Mouse (Mus musculus) left cerebral cortex, adult 8-10 months (tissue): Measurements from ENCODE around the gene Pxylp1. TPM values are rescaled to one million over a fixed set of nuclear protein-coding genes. Genes with fewer than 3 reads are reported as not detected.

Source experiments
- DNase-seq, 2 experiments: peaks; one replicate each; pipeline ENCODE4 v3.0.0; 2022; ENCODE audit warnings: low spot score in 2 of 2
- total RNA-seq, 4 experiments: library from RNA; stranded (reverse); gene quantifications; 2 replicates each; pipeline ENCODE4 v1.2.4; 2022

Gene Pxylp1
- total RNA-seq, 4 experiments from 2014 or later = 17.8 to 28.5 (median 20.7) TPM

DNA sequence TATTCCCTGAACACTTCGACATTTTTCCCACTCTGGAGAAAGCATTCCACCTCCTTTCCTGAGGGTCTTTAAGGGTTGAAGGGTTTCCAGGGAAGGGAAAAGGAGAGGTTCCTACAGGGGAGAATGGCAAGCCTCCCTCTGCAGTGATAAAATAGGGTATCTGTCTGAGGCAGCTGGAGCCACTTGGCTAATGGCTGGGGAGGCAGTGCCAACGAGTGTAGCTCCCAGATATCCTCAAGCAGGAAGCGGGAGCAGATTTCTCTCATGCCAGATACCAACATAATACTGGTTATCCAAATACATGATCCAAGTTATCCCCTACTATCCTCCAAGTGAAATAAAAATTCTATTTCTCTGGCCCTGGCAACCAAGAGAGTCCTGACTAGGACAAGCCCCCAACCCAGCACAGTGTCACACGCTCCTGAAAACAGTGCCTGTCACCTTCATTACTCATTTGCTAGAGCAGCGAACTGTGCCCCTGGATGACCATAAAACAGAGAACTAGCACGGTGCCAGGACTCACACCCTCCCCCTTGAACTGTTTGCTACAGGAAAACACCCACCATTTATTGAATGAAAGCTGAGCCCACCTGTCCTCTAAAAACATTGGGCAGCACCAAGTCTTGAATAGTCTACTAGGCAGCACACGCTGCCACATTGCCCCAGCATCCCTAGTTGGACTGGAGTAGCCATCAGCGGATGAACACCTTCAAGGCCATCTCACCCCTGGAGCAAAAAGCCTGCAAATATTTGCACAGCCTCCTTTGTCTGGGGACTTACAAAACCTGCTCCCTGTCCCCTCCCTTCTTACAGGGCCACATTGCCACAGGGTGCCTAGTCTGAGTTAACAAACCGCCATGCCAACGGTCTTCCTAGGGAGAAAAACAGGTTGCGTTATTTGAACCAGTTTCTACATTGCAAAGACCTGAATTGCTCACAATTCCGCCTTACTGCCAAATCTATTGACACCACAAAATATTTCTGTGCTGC, 833 bp downstream of the Pxylp1 start:
- DNase-seq = no peak

DNA sequence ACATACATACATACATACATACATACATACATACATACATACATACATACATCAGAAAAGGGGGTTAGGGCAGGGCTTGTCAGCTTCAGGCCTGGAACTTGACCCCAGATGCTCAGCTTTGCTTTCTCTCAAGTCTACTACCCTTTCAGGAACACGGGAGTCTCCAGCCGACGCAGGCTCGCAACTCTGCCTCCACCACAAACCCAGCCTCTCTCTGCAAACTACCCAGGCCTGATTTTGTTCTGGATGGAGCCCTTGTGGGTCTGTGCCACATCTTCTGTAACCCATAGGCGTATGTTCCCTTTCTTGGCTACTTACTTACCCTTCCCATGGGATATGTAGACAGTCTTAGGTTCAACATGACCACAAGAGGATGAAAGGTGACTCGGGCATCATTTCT, 1.7 kb downstream of the Pxylp1 start:
- DNase-seq = no peak

DNA sequence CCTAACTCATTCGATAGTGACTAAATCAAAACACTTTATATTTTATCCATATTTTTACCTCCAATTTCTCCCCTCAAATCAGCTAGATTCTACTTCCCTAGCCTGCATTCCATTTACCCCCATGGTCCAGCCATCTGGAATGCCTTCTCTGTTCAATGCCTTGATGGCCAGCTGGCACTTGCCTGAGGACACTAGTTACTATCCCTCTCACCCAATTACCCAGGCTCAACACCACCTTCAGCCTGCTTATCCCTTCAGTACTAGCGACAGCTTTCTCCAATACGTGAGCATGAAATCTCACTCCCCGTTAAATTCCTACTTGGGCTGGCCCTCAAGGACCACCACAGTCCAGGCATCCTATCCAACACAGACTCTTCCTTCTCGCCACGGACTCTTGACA, 2.2 kb downstream of the Pxylp1 start:
- DNase-seq = no peak

DNA sequence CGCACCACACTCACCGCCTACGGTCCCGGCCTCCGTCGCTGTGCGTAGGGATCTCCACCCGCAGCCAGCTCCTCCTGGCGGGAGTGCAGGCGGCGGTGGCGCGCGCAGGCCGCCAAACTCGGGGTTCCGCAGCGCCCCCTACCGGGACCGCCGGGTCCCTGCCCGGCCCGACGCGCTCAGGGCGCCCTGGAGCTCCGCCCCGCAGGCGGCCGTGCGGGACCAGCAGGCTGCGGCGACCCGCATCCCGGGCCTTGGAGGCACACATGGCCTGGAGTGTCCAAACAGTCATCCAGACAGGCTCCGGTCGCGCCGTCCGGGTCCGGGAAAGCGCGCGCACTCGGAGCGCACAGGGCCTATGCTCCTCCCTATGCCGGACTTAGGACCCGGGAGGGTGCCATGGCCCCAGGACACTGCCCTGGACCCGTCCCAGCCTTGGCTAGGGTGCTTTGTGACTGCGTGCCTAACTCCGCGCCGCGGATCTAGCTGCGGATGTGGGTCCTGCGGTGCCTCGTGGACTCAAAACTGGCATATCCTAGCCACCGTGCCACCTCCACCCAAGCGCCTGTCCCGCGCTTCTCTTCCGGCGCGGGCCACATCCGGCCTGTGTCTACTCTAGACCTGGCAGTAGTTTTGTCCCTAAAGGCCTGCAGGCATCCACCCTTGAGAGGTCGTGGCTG, 3.0 kb downstream of the Pxylp1 start:
- DNase-seq = peak; percentile 66 to 75

DNA sequence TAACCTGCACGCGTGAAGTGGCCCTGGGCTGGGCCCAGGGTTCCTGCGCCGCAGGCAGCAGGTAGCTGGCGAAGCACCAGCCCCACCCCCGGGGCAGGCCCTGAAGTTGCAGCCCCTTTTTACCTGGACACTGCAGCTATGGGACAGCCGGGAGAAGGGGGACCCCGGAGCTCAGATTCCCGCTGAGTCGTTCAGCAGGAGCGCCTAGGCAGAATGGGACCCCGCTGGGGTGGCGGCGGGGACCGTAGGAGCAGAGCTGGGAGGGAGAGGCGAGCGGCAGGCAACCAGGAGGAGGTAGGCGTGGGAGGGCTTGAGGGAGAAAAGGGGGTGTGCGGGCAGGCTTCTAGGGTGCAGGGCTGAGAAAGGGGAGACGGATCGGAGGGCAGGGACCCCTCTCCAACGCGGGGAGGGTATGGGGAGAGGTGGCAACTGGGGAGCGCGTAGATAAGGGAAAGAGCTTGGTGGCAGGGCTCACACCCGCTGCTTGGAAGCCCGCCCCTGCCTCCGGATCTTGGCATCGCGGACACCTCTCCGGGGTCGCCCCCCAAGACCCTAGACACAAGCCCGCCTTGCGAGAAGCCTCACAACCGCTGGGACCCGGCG, 3.6 kb downstream of the Pxylp1 start:
- peak in 1 of 2 experiments; percentile 27 for DNase-seq

DNA sequence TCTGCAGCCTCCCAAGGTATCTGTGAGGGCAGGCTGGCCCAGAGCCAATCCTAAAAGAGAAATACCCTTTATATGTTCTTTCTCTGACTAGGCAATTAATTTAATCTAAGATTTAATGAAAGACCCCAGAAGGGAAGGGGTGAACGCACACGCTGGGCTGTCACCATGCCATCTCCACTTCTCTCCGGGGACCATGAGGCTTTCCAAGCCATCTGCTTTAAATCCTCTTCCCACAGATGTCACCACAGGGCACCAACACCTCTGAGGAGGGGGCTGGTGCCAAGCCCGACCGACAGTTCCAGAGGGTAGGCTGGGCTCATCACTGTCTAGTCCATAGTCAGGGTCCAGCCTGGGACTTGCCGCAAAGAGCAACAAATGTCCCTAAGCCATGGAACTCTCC, 4.5 kb downstream of the Pxylp1 start:
- DNase-seq = no peak

DNA sequence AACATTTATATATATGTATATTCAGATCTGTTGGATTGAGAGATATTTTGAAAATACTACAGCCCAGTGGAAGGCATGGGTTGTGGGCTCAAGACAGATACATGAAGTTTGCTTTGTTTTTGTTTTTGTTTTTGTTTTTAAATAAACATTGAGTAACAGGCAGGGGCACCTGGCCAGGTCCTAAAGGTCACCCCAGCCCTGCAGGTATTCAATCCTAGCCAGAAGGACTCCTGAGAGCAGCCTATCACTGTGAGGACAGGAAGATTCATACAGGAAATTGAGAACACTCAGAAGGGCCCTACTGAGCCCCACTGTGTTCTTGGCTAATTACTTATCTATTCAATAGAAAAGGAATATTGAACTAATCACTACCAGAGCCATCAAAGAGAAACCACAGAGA, 5.0 kb downstream of the Pxylp1 start:
- DNase-seq = no peak

DNA sequence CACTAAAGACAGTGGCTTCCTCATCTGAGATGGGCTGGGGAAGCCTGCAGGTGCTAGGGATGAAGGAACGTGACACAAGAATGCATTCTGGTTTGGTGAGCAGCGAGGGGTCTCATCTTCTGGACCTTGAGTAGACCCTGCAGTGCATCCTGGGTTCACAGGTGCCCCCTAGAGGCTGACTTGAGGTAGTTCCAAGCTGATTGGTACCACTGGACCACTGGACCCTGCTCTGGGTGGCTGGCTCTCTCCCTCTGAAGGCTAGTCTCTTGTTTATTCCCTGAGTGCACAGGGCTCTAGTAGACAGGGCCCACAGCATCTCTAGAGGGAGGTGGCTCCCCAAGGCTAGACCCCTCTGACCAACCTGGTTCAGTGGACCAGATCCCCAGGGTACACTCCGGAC, 6.7 kb downstream of the Pxylp1 start:
- no peak for DNase-seq

DNA sequence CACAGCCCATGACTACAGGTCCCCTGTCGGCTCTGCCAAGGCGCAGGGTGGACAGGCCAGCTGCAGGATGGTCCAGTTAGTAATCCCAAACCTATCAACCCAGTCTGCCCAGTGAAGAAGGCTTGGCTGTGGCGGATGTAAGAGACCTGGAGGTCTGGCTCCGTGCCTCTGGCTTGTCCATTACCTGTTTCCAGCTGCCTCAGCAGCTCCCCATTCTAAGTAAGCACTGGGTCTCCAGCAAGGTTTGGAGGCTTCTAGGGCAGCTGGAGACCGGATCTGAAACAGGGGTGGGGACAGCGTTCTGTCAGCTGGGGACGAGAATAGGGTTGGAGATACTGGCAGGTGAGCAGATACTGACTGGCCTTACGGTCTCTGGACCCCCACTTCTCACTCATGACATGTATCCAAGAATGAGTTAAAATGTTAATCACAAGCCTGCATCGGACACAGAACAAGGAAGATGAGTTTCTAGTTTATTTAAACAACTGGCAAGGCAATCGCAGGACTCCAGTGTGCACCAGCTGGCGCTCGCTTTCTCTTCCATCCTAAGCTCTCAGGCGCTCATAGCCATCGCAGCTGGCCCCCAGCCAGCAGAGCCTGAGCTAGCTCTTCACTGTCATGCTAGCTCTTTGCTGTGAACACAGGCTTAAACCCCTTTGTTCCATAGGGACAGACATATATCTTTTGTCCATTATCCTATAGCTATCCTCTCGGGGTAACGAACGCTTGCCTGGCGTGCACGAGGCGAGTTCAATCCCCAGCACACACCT, 9.8 kb downstream of the Pxylp1 start:
- no peak for DNase-seq

DNA sequence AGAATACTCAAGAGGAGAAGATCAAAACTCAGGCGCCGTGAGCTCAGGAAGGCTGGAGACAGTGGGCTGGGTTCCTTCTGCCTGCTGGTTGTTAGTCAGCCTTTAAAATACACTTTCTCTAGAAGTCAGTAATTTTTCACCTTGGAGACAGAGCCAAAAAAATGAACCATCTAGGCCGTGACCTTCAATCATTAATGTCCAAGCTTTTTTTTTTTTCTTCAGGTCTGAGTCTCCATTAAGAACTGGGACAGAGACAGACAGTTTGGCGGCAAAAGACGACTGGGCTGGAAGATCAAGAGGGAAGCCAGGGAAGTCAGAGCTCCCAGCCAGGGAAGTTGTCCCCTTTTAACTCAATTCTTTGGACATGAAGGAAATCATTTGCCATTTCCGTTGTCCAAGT, 10.6 kb downstream of the Pxylp1 start:
- DNase-seq = no peak

DNA sequence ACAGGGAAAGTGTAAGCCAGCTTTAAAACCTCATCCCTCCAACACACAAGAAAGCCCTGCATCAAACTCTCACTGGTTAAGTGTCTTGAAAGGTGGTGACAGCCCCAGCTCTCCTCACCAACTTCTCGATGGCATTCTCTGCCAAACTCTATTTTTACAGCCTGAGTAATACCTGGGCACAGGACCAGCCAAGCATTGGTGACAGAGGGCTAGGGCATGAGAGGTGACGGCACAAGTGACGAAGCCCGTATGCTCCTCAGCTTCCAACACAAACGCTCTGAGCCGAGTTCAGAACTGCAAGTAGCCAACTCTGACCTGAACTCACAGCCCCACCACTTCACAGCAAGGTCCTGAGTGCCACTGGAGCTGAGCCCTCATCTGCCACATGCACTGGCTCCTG, 13.4 kb downstream of the Pxylp1 start:
- no peak for DNase-seq

DNA sequence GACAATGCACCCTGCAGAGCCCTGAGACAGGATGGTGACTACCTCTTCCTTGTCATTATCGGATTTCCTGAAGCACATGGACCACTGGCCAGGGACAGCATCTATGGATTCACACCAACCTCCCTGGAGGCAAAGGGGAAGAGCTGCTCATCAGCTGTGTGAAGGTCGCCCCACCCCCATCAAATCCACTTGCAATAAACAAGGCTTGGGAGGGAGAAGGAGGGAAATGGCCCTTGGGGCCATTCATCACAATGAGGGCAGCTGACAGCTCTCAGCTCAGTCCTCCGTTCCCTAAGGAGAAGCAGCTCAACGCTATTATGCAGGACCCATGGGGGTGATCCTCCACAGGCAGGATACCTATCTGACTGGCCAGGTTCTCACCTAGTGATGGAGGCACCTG, 14.0 kb downstream of the Pxylp1 start:
- DNase-seq = no peak

DNA sequence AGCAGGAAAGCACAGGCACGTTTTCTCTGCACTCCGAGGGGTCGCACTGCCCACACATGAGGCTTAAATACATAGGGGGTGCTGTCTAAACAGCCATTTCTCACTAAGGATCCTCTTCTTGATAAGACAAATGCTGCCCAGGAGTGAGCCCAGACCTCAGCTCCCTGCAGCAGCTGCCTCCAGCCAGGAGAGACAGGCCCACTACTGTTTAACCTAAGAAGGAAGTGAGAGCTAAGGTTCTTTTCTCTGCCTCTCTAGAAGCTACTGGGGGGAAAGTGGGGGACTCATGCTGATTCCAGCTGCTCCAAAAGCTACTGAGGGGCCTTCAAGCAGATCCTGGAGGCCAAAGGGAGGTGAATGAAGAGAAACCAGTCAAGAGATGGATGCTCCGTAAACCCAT, 16.8 kb downstream of the Pxylp1 start:
- no peak for DNase-seq

DNA sequence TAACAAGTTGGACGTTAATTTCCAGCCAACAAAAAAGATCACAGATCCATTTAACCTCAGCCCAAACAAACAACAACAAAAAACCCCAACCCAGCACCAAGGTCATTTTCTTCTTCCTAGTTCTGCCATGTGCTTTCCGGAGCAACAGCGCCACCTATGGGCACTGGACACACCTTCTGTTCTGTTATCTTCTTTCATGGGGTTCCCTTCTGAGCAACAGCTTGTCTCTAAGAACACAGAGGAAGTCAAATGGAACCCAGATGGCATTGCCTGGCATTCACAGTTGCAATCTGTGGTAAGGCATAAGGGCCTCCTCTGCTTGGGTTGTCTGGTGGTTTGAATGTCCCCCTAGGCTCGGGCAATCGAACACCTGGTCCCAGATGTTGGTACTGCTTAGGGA, 19.4 kb downstream of the Pxylp1 start:
- DNase-seq = no peak

DNA sequence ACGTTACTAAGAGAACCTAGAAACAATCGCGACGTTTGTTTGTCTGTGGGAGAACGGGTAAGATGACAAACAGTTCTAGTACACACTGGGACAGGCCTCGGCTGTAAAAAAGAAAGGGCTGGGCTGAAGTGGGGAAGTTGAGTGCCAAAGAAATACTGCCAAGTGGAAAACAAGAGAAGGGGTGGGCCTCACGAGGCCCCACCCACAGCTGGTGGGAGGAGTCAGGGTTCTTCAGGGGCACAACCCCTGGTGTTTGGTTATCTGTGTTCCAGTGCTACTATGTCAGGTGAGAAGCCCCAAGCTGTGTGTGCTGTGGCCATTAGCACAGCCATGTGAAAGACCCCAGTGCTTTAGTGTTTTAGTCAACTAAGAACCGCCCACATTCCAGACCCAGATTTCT, 22.4 kb downstream of the Pxylp1 start:
- DNase-seq = no peak

DNA sequence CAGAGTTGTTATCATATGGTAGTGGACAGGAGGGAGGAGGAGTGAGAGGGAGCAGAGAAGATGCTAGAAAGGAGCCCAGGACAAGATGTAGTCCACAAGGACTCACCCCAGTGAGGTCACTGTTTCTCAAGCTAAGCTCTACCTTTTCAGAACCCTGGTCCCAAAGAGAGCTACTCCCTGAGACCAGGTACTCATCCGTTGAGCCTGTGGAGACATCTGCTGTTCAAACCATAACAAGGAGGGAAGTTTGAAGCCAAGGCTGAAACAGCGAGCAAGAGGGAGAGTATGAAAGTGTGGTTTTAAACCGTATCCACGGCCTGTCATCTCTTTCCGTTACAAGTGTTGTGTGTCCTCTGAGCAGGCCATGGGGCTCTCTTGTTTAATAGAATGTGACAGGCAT, 22.9 kb downstream of the Pxylp1 start:
- DNase-seq = no peak

DNA sequence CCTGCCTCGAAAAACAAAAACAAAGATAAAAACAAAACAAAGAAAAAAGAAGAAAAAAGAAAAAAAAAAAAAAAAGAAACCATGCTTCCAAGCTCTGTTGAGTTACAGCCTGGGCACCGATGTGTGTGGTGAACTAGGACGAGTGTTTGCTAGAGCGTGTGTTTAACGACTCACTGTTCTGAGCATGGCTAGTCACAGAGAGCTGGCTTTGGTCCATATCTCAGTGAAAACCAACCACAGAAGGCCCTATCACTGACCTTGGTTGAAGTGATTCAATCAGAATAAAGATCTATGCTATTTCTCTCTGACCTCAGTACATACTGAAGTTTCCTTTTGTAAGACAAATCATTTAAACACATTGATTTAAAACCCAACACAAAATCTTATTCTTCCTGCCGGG, 23.9 kb downstream of the Pxylp1 start:
- DNase-seq = no peak

DNA sequence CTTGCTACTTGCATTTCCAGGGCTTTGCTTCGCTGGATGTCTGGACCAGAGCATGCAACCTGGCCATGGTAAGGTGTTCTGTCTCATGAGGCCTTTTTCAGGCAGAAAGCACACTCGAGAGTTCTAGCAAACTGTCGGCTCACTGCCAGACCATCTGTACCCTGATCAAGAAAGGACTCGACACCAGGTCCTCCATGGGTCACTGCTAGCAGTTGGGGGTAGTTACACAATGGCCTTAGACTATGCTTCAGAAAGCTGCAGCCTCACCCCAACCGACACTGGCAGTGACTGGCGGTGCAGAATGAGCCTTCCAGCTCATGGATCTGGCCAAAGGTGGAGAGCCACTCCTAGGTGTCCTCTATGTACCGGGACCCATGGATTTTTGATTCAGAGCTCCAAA, 25.3 kb downstream of the Pxylp1 start:
- no peak for DNase-seq

DNA sequence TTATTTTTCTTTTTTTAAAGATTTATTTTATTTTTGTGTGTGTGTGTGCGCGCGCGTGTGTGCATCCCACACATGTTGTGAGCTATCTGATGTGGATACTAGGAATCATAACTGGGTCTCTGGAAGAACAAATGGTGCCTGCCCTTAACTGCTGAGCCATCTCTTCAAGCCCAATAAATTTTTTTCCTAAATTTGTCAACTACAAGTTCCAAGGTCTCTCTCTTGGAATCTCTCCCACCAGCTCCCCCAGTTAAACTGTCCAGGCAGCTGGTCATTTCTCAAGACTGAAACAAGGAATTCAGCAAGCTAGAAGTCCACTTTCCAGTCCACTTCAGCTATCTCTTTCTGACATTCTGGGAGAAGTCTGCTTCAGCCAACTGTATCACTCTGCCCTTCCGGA, 26.3 kb downstream of the Pxylp1 start:
- DNase-seq = no peak

DNA sequence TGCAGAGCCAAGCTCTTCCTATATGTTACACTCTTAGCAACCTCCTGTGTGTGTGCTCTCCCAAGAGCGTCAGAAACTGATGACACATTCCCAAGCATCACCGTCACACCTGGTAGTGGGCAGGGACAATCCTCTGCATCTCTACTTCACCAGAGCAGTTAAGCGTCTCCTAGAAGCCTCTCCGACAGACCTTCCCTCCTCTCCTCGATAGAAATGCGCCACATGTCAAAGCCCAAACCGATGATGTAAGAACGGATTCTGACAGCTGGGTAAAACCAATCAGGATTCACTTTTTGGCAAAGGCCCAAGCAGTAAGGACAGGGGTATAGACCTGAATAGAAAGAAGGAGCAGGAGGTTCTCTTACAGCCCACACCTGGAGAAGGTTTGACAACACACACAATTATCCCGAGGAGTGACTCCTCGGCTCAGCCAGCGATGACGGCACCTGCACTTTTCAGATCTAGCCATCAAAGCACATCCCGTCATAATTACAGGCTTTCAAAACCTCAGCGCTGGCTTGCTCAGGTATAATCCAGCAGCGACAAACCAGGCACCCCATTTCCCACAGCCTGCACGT, 26.9 kb downstream of the Pxylp1 start:
- peak in 1 of 2 experiments; percentile 65 for DNase-seq

DNA sequence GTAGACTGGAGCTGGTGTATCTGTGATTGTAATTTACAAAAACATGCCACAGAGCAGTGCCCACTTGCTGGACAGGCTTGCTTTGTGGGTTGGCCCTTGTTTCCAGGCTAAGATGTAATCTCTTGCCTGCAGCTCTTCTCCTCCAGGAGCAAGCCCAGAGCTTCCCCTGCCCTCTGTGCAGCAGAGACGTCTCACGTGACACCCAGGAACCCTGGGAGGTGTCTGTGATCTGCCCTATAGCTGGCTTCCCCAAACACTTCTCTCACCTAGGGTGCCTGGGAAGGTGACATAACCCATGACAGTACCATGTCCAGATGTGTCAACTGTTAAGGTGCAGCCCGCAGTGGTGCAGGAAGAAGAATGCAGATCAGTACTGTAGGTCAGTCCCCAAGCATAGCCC, 28.9 kb downstream of the Pxylp1 start:
- DNase-seq = no peak
